Mouse (Mus musculus) heart, postnatal 0 days (tissue): ENCODE measurements around the gene Pde3a. TPM values are rescaled to one million over a fixed set of nuclear protein-coding genes. Genes with fewer than 3 reads are reported as not detected.

ENCODE experiments used
- ATAC-seq: fragments of 200-750 bp; cut with Nextera tagmentation; 2 replicates; pipeline ENCODE4 v1.8.0; 2017; ENCODE audit warnings: low read depth, moderate number of reproducible peaks, moderate library complexity; ENCODE audit not compliant: insufficient read depth
- DNase-seq: peaks from one replicate; pipeline ENCODE4 v3.0.0-alpha.2; 2016; ENCODE audit warnings: low spot score
- H3K27ac ChIP-seq: fragments of 300-500 bp; sonication (generic); 2 replicates; pipeline ENCODE4 v1.5.1; 2014; ENCODE audit warnings: low read depth, mild to moderate bottlenecking
- H3K27me3 ChIP-seq: fragments of 300-500 bp; sonication (generic); 2 replicates; pipeline ENCODE4 v1.6.1; 2014; ENCODE audit warnings: low read length, mixed read lengths; ENCODE audit not compliant: control insufficient read depth, insufficient read depth
- H3K36me3 ChIP-seq: fragments of 300-500 bp; sonication (generic); replicated peaks from 2 replicates; pipeline ENCODE4 v1.6.1; 2014; ENCODE audit warnings: low read length, mixed read lengths; ENCODE audit not compliant: control insufficient read depth, insufficient read depth
- H3K4me1 ChIP-seq: fragments of 300-500 bp; sonication (generic); 2 replicates; pipeline ENCODE4 v1.6.1; 2014; ENCODE audit warnings: antibody characterized with exemption; ENCODE audit not compliant: control insufficient read depth, insufficient read depth
- H3K4me2 ChIP-seq: fragments of 300-500 bp; sonication (generic); 2 replicates; pipeline ENCODE4 v1.6.1; 2014; ENCODE audit warnings: low read depth, mild to moderate bottlenecking, low read length, moderate library complexity
- H3K4me3 ChIP-seq: fragments of 300-500 bp; sonication (generic); 2 replicates; pipeline ENCODE4 v1.5.1; 2014; ENCODE audit warnings: low read depth, low read length
- H3K9ac ChIP-seq: fragments of 300-500 bp; sonication (generic); replicated peaks from 2 replicates; pipeline ENCODE4 v1.6.1; 2014; ENCODE audit warnings: low read depth, low read length, mixed read lengths
- H3K9me3 ChIP-seq: fragments of 300-500 bp; sonication (generic); replicated peaks from 2 replicates; pipeline ENCODE4 v1.6.1; 2016; ENCODE audit warnings: low read length; ENCODE audit not compliant: control insufficient read depth
- CTCF ChIP-seq: IDR thresholded peaks from 2 replicates; pipeline ENCODE4 v1.5.1; 2016; ENCODE audit warnings: antibody characterized with exemption, control low read depth, low read depth
- EP300 ChIP-seq: IDR thresholded peaks from 2 replicates; pipeline ENCODE4 v1.6.1; 2016; ENCODE audit warnings: antibody characterized with exemption, low read depth
- WGBS: fragments of 180-500 bp; shearing (Covaris S2); extraction: QIAGEN DNeasy Blood & Tissue Kit; methylation state at CpG from one replicate; pipeline ENCODE4 v1.1.7; 2014; 5-methylcytosine and 5-hydroxymethylcytosine counted together
- polyA plus RNA-seq: library from polyadenylated mRNA; unstranded; fragments of >200 nt; fragmentation: Nextera tagmentation; extraction: Ambion mirVana; gene quantifications from 2 replicates; pipeline ENCODE4 v1.2.1, GENCODE M21; 2015
- total RNA-seq: library from RNA; depleted of rRNA; stranded (reverse); fragments of >200 nt; gene quantifications from 2 replicates; pipeline ENCODE4 v1.2.3, GENCODE M21; 2014; ENCODE audit warnings: low replicate concordance

The Pde3a gene
- total and polyA plus RNA-seq, 2 experiments from 2014 or later, result 8.2 to 42.0 TPM

DNA sequence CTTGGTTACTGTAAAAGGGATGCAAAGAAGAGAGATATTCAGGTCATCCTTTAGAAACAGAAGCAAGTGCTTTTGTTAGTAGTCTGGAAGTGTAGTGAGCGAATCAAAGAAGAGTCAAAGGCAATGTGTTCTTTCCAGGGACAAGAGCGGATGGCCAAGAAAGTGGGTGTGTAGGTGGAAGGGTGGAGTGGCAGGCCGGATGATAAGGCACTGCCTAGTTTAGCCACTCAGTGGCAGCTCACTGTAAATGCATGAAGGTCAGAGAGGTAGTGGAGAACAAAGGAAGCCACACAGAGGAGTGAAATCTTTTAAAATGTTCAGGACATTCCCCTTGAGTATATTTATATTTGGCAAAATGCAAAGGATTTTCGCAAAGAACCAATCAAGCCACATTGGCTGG lies 4.0 kb upstream of the Pde3a start:
- H3K4me2 ChIP-seq, result no peak overlapping the region
- H3K4me3 ChIP-seq, result no peak overlapping the region
- no peaks in the 10 kb centered on the region for H3K9me3 ChIP-seq
- WGBS, result 52% methylated on average over 4 of the region's 4 CpGs
- TF ChIP-seq CTCF, result 0 out of 2 replicates have a peak, but pooled peaks have one; percentile 5
- TF ChIP-seq EP300, result no peak
- 0 out of 2 replicates have a peak, but pooled peaks cover 7% of the 10 kb centered on the region for H3K4me1 ChIP-seq
- 0 out of 2 replicates have a peak, but pooled peaks cover 4% of the 10 kb centered on the region for H3K36me3 ChIP-seq
- ATAC-seq (no peak), DNase-seq (no peak)
- H3K9ac ChIP-seq, result no peak overlapping the region
- no peaks in the 10 kb centered on the region for H3K27me3 ChIP-seq
- H3K27ac ChIP-seq, result no peak overlapping the region

GRCm38 (mm10) chr6:141246391-141246790 lies 2.7 kb upstream of the Pde3a start:
- H3K4me2 ChIP-seq, result no peak overlapping the region
- H3K9me3 ChIP-seq, result no peaks in the 10 kb centered on the region
- no peak for TF ChIP-seq EP300
- TF ChIP-seq CTCF, result no peak
- no peak for ATAC-seq
- H3K4me1 ChIP-seq, result 0 out of 2 replicates have a peak, but pooled peaks cover 7% of the 10 kb centered on the region
- H3K9ac ChIP-seq, result no peak overlapping the region
- no peak overlapping the region for H3K27ac ChIP-seq
- DNase-seq, result no peak
- WGBS, result 74% methylated on average over 6 of the region's 6 CpGs
- no peaks in the 10 kb centered on the region for H3K27me3 ChIP-seq
- 0 out of 2 replicates have a peak, but pooled peaks cover 4% of the 10 kb centered on the region for H3K36me3 ChIP-seq
- no peak overlapping the region for H3K4me3 ChIP-seq

DNA sequence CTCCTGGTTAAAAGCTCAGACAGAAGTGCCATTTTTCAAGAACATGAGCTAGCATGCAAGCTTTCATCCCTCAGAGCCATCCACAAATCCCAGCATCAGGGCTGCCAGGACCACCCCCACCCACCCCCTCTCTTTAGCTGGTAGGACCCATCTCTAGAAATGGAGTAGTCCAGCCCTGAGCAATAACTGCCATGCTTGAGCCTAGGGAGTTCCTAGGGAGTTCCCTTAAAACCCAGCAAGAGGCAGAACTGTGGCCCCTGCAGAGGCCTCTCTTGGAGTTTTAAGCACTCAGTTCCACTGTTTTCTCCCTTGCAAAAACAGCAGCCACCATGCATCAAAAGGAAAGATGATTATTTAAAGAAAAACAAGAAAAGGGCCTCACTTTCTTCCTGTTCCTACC lies 988 bp upstream of the Pde3a start:
- peak overlapping the region; percentile 38; the same call in 1 of the 2 replicates for H3K9ac ChIP-seq
- no peak for ATAC-seq
- H3K4me3 ChIP-seq, result peak overlapping the region; percentile 71
- 0 out of 2 replicates have a peak, but pooled peaks cover 4% of the 10 kb centered on the region for H3K36me3 ChIP-seq
- H3K27ac ChIP-seq, result peak overlapping the region; percentile 28
- 0 out of 2 replicates have a peak, but pooled peaks cover 7% of the 10 kb centered on the region for H3K4me1 ChIP-seq
- TF ChIP-seq EP300 (no peak), CTCF (no peak)
- H3K27me3 ChIP-seq, result no peaks in the 10 kb centered on the region
- no peaks in the 10 kb centered on the region for H3K9me3 ChIP-seq
- H3K4me2 ChIP-seq, result peak overlapping the region; percentile 85
- DNase-seq, result no peak

DNA sequence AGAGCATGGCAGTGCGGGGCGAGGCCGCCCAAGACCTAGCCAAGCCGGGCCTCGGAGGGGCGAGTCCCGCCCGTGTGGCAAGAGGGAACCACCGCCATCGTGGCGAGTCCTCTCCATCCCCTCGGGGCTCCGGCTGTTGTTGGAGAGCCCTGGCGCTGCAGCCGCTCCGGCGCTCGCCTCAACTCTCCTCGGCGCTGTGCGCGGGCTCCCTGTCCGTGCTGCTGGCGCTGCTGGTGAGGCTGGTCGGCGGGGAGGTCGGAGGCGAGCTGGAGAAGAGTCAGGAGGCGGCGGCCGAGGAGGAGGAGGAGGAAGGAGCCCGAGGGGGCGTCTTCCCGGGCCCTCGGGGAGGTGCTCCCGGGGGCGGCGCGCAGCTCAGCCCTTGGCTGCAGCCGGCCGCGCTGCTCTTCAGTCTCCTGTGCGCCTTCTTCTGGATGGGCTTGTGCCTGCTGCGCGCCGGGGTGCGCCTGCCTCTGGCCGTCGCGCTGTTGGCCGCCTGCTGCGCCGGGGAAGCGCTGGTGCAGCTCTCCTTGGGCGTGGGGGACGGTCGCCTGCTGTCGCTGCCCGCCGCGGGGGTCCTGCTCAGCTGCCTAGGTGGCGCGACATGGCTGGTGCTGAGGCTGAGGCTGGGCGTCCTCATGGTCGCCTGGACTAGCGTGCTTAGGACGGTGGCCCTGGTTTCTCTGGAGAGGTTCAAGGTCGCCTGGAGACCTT lies 671 bp downstream of the Pde3a start:
- Histone ChIP-seq H3K9me3 (no peaks in the 10 kb centered on the region), H3K4me3 (peak overlapping the region; percentile 71), H3K36me3 (0 out of 2 replicates have a peak, but pooled peaks cover 4% of the 10 kb centered on the region), H3K4me2 (peak overlapping the region; percentile 85), H3K9ac (peak overlapping the region; percentile 74), H3K27ac (peak overlapping the region; percentile 82), H3K27me3 (no peaks in the 10 kb centered on the region), H3K4me1 (0 out of 2 replicates have a peak, but pooled peaks cover 7% of the 10 kb centered on the region)
- DNase-seq (peak; percentile 74), ATAC-seq (peak; percentile 87)
- TF ChIP-seq EP300, result no peak
- TF ChIP-seq CTCF, result peak; percentile 21
- WGBS, result 0% methylated on average over 60 of the region's 68 CpGs

DNA sequence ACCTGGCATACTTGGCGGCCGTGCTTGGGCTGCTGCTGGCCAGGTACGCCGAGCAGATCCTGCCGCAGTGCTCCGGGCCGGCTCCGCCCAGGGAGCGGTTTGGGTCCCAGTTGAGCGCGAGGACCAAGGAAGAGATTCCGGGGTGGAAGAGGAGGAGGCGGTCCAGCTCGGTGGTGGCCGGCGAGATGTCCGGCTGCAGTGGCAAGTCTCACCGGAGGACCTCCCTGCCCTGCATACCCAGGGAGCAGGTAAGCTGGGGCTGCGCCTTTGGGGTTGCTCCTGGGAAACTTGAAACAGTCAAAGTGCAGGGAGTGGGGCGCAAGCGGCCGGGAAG lies 1.2 kb downstream of the Pde3a start:
- 2% methylated on average over 22 of the region's 22 CpGs for WGBS
- H3K27me3 ChIP-seq, result no peaks in the 10 kb centered on the region
- H3K4me1 ChIP-seq, result 0 out of 2 replicates have a peak, but pooled peaks cover 7% of the 10 kb centered on the region
- peak overlapping the region; percentile 74 for H3K9ac ChIP-seq
- peak overlapping the region; percentile 85 for H3K4me2 ChIP-seq
- DNase-seq (no peak), ATAC-seq (peak; percentile 40)
- H3K9me3 ChIP-seq, result no peaks in the 10 kb centered on the region
- TF ChIP-seq CTCF (no peak), EP300 (no peak)
- H3K27ac ChIP-seq, result peak overlapping the region; percentile 82
- H3K36me3 ChIP-seq, result 0 out of 2 replicates have a peak, but pooled peaks cover 4% of the 10 kb centered on the region
- peak overlapping the region; percentile 71 for H3K4me3 ChIP-seq
